Mouse (Mus musculus) hindlimb bud, embryonic 11.5 days (tissue): ENCODE data around the gene D930007J09Rik.

ENCODE experiments used
- DNase-seq: peaks from one replicate; pipeline ENCODE4 v3.0.0-alpha.2; 2012; ENCODE audit warnings: low read depth, low spot score; ENCODE audit errors: extremely low spot score

D930007J09Rik gene

GRCm38 (mm10) chr13:32760795-32761194 is 41.9 kb downstream of the D930007J09Rik start:
- no peak for DNase-seq

- no peak for DNase-seq
Measured at GRCm38 (mm10) chr13:32759036-32759435, 43.6 kb downstream of the D930007J09Rik start.
